Mouse (Mus musculus): ENCODE data around the gene Cdkal1.

GRCm38 (mm10) chr13:29716550-29716949, 138.9 kb downstream of the Cdkal1 start:
- no peak for TF ChIP-seq POLR2A (IDR thresholded peaks at IDR 0.05; ENCODE audit: low read depth, low read length)
- TF ChIP-seq CTCF (conservative IDR thresholded peaks at IDR 0.05; ENCODE audit: insufficient read depth, insufficient read length, low read depth, low read length): no peak
